ENCODE assay signal across 28 mouse cellular contexts in genomic region chr2:154185748-154186147, GRCm38 (mm10). TPM values are rescaled to one million over a fixed set of nuclear protein-coding genes. Genes with fewer than 3 reads are reported as not detected.
A peak's percentile ranks its signal among the peaks of the same experiment; 100 is the strongest.
DNase-seq lines count a peak whose midpoint lies in the region; ATAC-seq and TF ChIP-seq lines count a peak whose summit lies in the region.
"Had no signal": no experiment of that assay in that cellular context is flagged by ENCODE, and none has a peak within 500 bp of the region (broad histone marks: within the 10 kb centered on the region; RNA-seq: fewer than 3 reads in every experiment).

No protein-coding gene starts in this region.

- no peaks in the 10 kb centered on the region for H3K9me3 ChIP-seq in kidney, postnatal 0 days (replicated peaks; ENCODE audit: low read length)
- no peaks in the 10 kb centered on the region for H3K9me3 ChIP-seq in forebrain, embryonic 13.5 days (replicated peaks)
- H3K9me3 ChIP-seq: limb, embryonic 12.5 days; liver, embryonic 12.5 days; midbrain, embryonic 10.5 days had no signal

- DNase-seq in heart, adult 11 months = peak; percentile 46
- no peak for DNase-seq in heart, adult 18-20 months
- peak; percentile 18 for DNase-seq in kidney, postnatal 0 days (ENCODE audit: low spot score)
- no peak for DNase-seq in kidney, postnatal 14 days
- DNase-seq in ovary, postnatal 36 days (ENCODE audit: low spot score) = peak; percentile 0
- no peak for DNase-seq in ovary, adult 18-20 months (ENCODE audit: low spot score)
- DNase-seq: cerebellum, adult 8-10 months; gastrocnemius, postnatal 36 days; kidney, adult 9 months; thymus, adult 18-20 months; thymus, postnatal 4 days had no signal

- H3K4me2 ChIP-seq in kidney, postnatal 0 days (ENCODE audit: low read length) = no peak overlapping the region
- H3K4me2 ChIP-seq in forebrain, embryonic 13.5 days = no peak overlapping the region
- H3K4me2 ChIP-seq: hindbrain, embryonic 14.5 days; limb, embryonic 12.5 days; liver, embryonic 12.5 days had no signal

- H3K36me3 ChIP-seq in kidney, postnatal 0 days (ENCODE audit: insufficient read depth, low read length) = no peaks in the 10 kb centered on the region
- no peaks in the 10 kb centered on the region for H3K36me3 ChIP-seq in forebrain, embryonic 13.5 days (ENCODE audit: poor library complexity, severe bottlenecking)
- H3K36me3 ChIP-seq: limb, embryonic 12.5 days; liver, embryonic 12.5 days; midbrain, embryonic 10.5 days had no signal

- WGBS in kidney, postnatal 0 days = 83% methylated on average over 3 of the region's 3 CpGs
- 79% methylated on average over 3 of the region's 3 CpGs for WGBS in forebrain, embryonic 13.5 days

- H3K4me1 ChIP-seq in kidney, postnatal 0 days (replicated peaks; ENCODE audit: insufficient read depth, low read length) = no peaks in the 10 kb centered on the region
- no peaks in the 10 kb centered on the region for H3K4me1 ChIP-seq in forebrain, embryonic 13.5 days
- H3K4me1 ChIP-seq: limb, embryonic 12.5 days; liver, embryonic 12.5 days; midbrain, embryonic 10.5 days had no signal

- ATAC-seq in kidney, postnatal 0 days (replicated peaks; ENCODE audit: low FRiP score, low read depth) = no peak
- no peak for ATAC-seq in forebrain, embryonic 13.5 days
- ATAC-seq: forebrain, embryonic 14.5 days; liver, embryonic 12.5 days had no signal

- H3K27ac ChIP-seq in kidney, postnatal 0 days = no peak overlapping the region
- H3K27ac ChIP-seq in forebrain, embryonic 13.5 days = no peak overlapping the region
- H3K27ac ChIP-seq: hindbrain, embryonic 14.5 days; limb, embryonic 12.5 days; liver, embryonic 12.5 days; macrophage; midbrain, embryonic 10.5 days had no signal

- no peak overlapping the region for H3K4me3 ChIP-seq in kidney, postnatal 0 days (replicated peaks; ENCODE audit: low read depth, low read length)
- H3K4me3 ChIP-seq in forebrain, embryonic 13.5 days = no peak overlapping the region
- H3K4me3 ChIP-seq: erythroblast, embryonic 14.5 days; limb, embryonic 12.5 days; liver, embryonic 12.5 days; midbrain, embryonic 10.5 days had no signal

- H3K27me3 ChIP-seq in kidney, postnatal 0 days (ENCODE audit: insufficient read depth, low read length) = no peaks in the 10 kb centered on the region
- H3K27me3 ChIP-seq in forebrain, embryonic 13.5 days = no peaks in the 10 kb centered on the region
- H3K27me3 ChIP-seq: limb, embryonic 12.5 days; liver, embryonic 12.5 days had no signal

- H3K9ac ChIP-seq in kidney, postnatal 0 days (ENCODE audit: low read depth, low read length) = no peak overlapping the region
- H3K9ac ChIP-seq in forebrain, embryonic 13.5 days = no peak overlapping the region
- H3K9ac ChIP-seq: hindbrain, embryonic 14.5 days; limb, embryonic 12.5 days; liver, embryonic 12.5 days had no signal

- no peak for TF ChIP-seq CTCF in kidney, postnatal 0 days (IDR thresholded peaks at IDR 0.05; ENCODE audit: low read depth)

RNA-seq across cellular contexts. Expression of gene Bpifb1, which starts 4.9 kb away (rescaled TPM):
- 1 to 10 TPM in 1 of 2 experiments, not detected in 1; 9.4 TPM for total RNA-seq in heart, adult 18-20 months (2021)
- polyA plus RNA-seq in kidney, postnatal 0 days (2015; fragmentation: Nextera tagmentation; extraction: Ambion mirVana) = 0.14 TPM in 1 of 2 replicates, not detected in the other
- polyA plus RNA-seq in forebrain, embryonic 13.5 days (2015; fragmentation: Nextera tagmentation; extraction: Ambion mirVana) = 0.18 TPM in 1 of 2 replicates, not detected in the other
- total RNA-seq: adrenal gland, adult 18-20 months; gastrocnemius, postnatal 36 days had no signal
- polyA plus RNA-seq: C2C12; embryonic facial prominence, embryonic 11.5 days; erythroblast, embryonic 14.5 days; intestine, embryonic 14.5 days; large intestine, adult 2 months; limb, embryonic 12.5 days; macrophage; midbrain, embryonic 10.5 days; small intestine, adult 2 months had no signal

RNA-seq across cellular contexts. Expression of gene Bpifa5, which starts 23.3 kb away (rescaled TPM):
- total RNA-seq in heart, adult 18-20 months (2021) = not detected
- polyA plus RNA-seq in kidney, postnatal 0 days (2015; fragmentation: Nextera tagmentation; extraction: Ambion mirVana) = not detected in 2 replicates
- not detected in 2 replicates for polyA plus RNA-seq in forebrain, embryonic 13.5 days (2015; fragmentation: Nextera tagmentation; extraction: Ambion mirVana)
- total RNA-seq: adrenal gland, adult 18-20 months; gastrocnemius, postnatal 36 days; heart, postnatal 25 days; layer of hippocampus, postnatal 10 days; midbrain, postnatal 0 days had no signal
- polyA plus RNA-seq: C2C12; embryonic facial prominence, embryonic 11.5 days; erythroblast, embryonic 14.5 days; forebrain, embryonic 14.5 days; hindbrain, embryonic 14.5 days; intestine, embryonic 14.5 days; large intestine, adult 2 months; limb, embryonic 12.5 days; liver, embryonic 12.5 days; macrophage; midbrain, embryonic 10.5 days; midbrain, postnatal 0 days; small intestine, adult 2 months had no signal

RNA-seq across cellular contexts. Expression of gene Bpifb5, which starts 37.8 kb away (rescaled TPM):
- total RNA-seq in heart, adult 18-20 months (2021) = not detected
- 1.2 and 1.5 TPM in 2 replicates for polyA plus RNA-seq in kidney, postnatal 0 days (2015; fragmentation: Nextera tagmentation; extraction: Ambion mirVana)
- not detected in 2 replicates for polyA plus RNA-seq in forebrain, embryonic 13.5 days (2015; fragmentation: Nextera tagmentation; extraction: Ambion mirVana)
- total RNA-seq: adrenal gland, adult 18-20 months; gastrocnemius, postnatal 36 days; heart, postnatal 25 days had no signal
- polyA plus RNA-seq: C2C12; erythroblast, embryonic 14.5 days; intestine, embryonic 14.5 days; limb, embryonic 12.5 days; liver, embryonic 12.5 days; macrophage; small intestine, adult 2 months had no signal

RNA-seq across cellular contexts. Expression of gene Bpifa1, which starts 43.1 kb away (rescaled TPM):
- total RNA-seq in heart, adult 18-20 months (2021) = 100 to 1,000 TPM in 1 of 2 experiments, under 1 TPM in 1; 0.72 to 404 TPM
- not detected in 2 replicates for polyA plus RNA-seq in kidney, postnatal 0 days (2015; fragmentation: Nextera tagmentation; extraction: Ambion mirVana)
- not detected in 2 replicates for polyA plus RNA-seq in forebrain, embryonic 13.5 days (2015; fragmentation: Nextera tagmentation; extraction: Ambion mirVana)
- total RNA-seq: gastrocnemius, postnatal 36 days; heart, postnatal 25 days; layer of hippocampus, postnatal 10 days had no signal
- polyA plus RNA-seq: C2C12; embryonic facial prominence, embryonic 11.5 days; erythroblast, embryonic 14.5 days; forebrain, embryonic 14.5 days; hindbrain, embryonic 14.5 days; intestine, embryonic 14.5 days; large intestine, adult 2 months; limb, embryonic 12.5 days; macrophage; midbrain, embryonic 10.5 days; small intestine, adult 2 months had no signal

RNA-seq across cellular contexts. Expression of gene Bpifa3, which starts 55.6 kb away (rescaled TPM):
- not detected for total RNA-seq in heart, adult 18-20 months (2021)
- polyA plus RNA-seq in kidney, postnatal 0 days (2015; fragmentation: Nextera tagmentation; extraction: Ambion mirVana) = not detected in 2 replicates
- not detected in 2 replicates for polyA plus RNA-seq in forebrain, embryonic 13.5 days (2015; fragmentation: Nextera tagmentation; extraction: Ambion mirVana)
- total RNA-seq: adrenal gland, adult 18-20 months; gastrocnemius, postnatal 36 days; heart, postnatal 25 days; layer of hippocampus, postnatal 10 days; midbrain, postnatal 0 days had no signal
- polyA plus RNA-seq: C2C12; embryonic facial prominence, embryonic 11.5 days; erythroblast, embryonic 14.5 days; forebrain, embryonic 14.5 days; hindbrain, embryonic 14.5 days; intestine, embryonic 14.5 days; large intestine, adult 2 months; limb, embryonic 12.5 days; liver, embryonic 12.5 days; macrophage; midbrain, embryonic 10.5 days; midbrain, postnatal 0 days; small intestine, adult 2 months had no signal

Comparison
In these comparisons a context has a peak if more than half of its experiments do, and no peak if none do; other contexts are left out.
1. DNase-seq: peak in heart, adult 11 months (single experiment), kidney, postnatal 0 days (single experiment) and ovary, postnatal 36 days (single experiment); none in heart, adult 18-20 months (0 of 2), kidney, postnatal 14 days (single experiment) and ovary, adult 18-20 months (single experiment).